Mouse (Mus musculus) liver (tissue): ENCODE data around the gene Acbd3.

Source experiments
- DNase-seq: peaks from one replicate; pipeline ENCODE4 v3.0.0-alpha.2; 2020; ENCODE audit warnings: mixed read lengths

Acbd3 gene

DNA sequence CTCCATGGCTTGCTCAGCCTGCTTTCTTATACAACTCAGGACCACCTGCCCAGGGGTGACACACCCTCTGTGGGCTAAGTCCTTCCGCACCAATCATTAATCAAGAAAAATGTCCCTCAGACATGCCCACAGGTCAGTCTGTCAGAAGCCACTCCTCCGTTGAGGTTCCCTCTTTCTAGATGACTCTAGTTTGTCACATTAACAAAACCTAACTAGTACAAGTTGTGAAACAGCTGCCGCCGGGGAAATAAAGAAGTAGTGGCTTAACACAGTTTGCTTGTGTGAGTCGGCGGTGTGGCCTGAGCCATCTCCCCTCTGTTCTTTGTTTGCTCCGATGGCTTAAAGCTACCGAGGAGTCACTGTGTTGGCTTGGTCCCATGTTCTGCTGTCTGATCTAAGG, 36.8 kb downstream of the Acbd3 start:
- DNase-seq = no peak

DNA sequence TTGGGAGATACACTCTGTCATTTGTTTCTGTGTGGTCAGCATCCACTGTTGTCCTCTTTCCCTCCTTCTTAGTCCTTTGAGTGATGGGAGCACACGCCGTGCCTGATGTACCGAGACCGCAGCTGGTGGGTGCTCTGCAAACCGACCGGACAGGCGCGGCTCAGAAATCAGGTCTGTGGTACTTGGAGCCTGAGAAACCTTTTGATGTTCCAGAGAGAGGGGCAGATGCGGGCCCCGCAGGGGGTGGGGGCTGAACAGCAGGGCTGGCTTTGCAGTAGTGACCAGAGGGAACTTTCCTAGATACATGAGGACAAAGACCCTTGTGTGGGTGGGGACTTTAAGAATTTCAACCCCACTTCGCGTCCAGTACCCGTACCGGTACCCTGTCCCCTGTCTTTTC, 37.5 kb downstream of the Acbd3 start:
- no peak for DNase-seq

DNA sequence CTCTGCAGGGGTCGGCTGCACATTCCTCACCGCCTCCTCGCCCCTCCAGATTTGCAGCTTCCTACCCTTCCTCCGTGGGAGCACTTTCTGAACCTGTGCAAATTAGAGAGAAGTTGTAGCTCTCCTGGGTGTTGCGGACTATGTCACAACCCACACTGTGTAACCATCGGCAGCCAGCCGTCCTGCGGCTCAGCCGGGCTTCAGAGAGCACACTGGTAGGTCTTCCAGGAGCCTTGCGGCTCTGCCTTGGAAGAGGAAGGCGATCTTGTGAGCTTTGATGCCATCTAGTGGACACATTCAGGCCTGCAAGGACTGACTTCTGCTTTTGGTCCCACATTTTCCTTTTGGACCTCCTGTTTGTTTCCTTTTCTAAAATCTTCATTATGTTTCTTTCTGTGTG, 38.0 kb downstream of the Acbd3 start:
- peak; percentile 80 for DNase-seq

GRCm38 (mm10) chr1:180765393-180765792, 39.5 kb downstream of the Acbd3 start:
- DNase-seq = no peak

DNA sequence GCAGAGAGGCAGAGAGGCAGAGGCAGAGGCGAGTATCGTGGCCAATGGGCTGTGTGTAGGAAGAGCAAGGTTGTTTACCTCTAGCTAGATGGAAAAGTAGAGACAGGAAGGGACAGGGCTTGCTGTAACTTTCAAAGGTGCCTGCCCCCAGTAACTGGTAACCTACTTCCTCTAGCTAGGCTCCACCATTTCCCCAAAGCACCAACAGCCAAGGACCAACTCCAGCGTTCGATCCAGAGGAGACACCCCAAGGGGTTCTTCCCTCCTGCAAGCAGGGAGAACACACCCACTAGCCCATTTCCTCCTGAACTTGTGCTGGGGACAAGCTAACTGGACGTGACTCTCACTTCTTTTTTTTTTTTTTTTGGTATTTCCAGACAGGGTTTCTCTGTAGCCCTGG, 40.7 kb downstream of the Acbd3 start:
- no peak for DNase-seq

- no peak for DNase-seq
Observed at GRCm38 (mm10) chr1:180767541-180768333, 41.9 kb downstream of the Acbd3 start.

GRCm38 (mm10) chr1:180768334-180769168, 42.7 kb downstream of the Acbd3 start:
- DNase-seq = peak; percentile 75

GRCm38 (mm10) chr1:180771306-180771705, 45.5 kb downstream of the Acbd3 start:
- DNase-seq = no peak

DNA sequence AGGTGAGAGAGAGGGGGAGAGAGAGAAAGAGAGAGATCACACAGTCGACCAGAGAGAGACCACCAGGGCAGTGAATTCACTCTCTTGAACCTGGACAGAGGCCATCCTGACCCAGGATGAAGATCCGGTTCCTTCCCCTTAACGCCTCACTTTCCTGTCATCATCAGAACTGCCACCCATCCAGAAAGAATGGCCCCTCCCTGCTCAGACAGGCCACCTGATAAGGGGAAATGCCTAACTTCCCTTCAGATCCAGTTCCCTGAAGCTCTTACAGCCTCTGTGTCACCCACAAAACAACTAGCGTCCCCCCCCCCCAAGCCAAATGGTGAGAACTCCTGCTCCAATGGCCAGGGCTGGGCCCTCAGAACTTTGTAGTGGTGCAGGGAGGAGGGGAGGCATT, 45.9 kb downstream of the Acbd3 start:
- DNase-seq = no peak

DNA sequence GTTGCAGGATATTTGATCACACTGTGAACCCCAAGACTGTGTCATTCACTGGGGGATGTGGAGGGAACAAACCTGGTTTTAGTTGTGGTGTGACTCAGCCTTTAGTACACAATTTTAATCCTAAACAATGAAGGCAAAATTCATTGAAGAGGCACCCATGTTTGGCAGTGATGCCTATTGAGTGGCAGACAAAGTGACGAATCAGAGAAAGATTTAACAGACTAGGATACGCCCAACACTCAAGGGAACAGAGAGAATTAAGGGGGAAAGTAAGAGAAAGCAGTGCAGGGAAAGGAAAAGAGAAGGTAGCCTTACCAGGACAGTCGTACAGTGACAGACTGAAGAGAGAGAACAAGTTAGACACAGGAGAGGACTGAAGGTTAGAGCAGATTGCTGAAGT, 46.4 kb downstream of the Acbd3 start:
- no peak for DNase-seq

DNA sequence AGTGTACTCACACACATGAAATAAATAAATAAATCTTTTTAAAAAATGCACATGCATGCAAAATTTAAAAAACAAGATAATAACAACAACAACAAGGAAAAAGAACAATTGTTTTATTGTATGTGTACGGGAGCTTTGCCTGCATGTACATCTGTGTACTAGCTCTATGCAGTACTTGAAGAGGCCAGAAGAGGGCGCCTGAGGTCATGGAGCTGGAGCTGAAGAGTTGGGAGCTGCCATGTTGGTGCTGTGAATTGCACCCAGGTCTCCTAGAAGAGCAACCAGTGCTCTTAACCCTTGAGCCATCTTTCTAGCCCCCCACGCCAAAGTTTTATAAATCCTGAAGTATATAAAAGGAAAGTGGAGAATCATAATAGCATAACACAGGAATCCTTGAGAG, 48.8 kb downstream of the Acbd3 start:
- peak; percentile 71 for DNase-seq

- DNase-seq = no peak
Observed at GRCm38 (mm10) chr1:180775317-180775716, 49.5 kb downstream of the Acbd3 start.

- DNase-seq = no peak
Observed at GRCm38 (mm10) chr1:180775849-180776493, 50.1 kb downstream of the Acbd3 start.

DNA sequence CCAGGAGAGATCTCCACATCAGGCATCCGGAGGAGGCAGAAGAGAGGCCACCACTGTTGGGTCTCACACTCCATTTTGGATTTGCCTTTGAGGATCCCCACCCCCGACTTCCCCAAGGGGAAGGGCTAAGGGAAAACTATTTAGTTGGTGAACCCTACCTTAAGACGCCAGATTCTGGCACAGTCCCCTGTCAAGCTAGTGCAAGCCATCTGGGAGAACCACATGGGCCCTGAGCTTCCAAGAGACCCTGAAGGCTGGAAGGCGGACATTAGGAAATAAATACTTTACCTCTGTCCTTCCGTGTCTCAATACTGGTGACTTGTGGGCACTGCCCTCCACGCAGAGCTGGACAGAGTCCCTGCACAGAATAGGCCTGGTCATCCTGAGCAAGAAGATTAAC, 50.7 kb downstream of the Acbd3 start:
- no peak for DNase-seq

GRCm38 (mm10) chr1:180777289-180777659, 51.4 kb downstream of the Acbd3 start:
- DNase-seq = no peak

DNA sequence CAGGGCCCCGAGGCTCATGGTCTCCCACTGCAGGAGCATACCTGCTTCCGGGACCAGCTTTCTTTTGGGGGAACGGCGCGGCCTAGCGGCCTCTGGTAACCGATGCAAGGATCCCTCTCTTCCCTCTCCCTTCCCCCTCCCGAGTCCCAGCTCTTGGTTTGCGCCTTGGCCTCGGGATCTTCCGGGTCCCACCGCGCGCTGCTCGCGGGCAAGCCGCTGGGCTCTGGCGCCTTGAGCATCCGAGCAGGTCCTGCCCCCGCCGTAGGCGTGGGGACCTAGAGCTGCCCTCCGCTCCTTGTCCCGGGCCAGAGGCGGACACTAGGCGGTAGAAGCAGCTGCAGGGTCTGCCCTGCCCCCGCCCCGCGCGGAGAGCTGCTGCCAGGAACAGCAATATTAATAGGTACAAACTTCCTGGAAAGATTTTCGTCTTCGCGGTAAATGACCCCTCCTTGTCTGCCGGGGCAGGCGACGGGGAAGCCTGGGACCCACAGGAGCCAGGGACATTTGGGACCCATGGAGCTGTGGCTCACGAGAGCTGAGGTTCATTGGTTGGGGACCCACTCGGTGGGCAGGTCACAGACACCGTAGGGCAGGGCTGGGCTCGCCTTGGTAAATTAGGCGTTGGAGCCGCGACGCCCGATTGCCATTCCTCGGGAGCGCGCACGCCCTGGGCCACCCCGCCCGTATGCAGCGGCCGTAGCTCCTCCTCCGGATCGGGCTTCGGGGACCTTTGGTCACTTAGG, 52.0 kb downstream of the Acbd3 start:
- DNase-seq = peak; percentile 85

DNA sequence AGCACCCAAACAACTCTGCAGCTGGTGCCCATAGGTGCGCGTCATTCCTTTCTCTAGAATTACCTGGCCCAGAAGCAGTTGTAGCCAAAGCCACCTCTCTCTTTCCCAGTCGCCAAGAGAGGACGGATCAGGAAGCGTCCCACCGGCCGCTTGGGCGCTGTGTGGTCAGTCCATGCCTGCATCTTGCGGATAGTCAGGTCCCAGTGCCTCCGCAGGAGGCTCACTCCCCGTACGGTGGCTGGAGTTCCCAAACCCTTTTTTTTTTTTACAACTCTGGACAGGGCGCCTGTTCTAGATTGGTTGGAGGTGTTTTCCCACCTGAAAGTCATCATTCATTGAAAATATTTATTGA, 52.5 kb downstream of the Acbd3 start:
- no peak for DNase-seq

DNA sequence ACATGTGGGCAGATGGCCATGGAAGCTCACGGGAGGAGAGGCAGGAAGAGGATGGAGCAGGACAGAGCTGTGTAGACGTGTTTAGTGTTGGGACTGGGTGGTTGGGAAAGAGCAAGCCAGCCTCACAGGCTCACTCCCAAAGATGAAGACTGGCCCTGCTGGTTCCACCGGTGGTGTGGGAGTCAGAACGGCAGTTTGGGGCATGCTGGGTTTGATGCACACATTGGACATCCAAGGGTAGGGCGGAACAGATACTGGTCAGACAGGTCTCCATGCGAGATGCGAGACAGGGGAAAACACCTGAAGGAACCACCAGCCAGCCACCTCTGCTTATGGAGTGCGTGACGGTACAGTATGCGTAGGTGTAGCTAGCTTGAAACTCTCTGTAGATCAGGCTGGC, 53.1 kb downstream of the Acbd3 start:
- no peak for DNase-seq

GRCm38 (mm10) chr1:180780291-180780690, 54.4 kb downstream of the Acbd3 start:
- no peak for DNase-seq

GRCm38 (mm10) chr1:180781250-180781649, 55.4 kb downstream of the Acbd3 start:
- DNase-seq = no peak

DNA sequence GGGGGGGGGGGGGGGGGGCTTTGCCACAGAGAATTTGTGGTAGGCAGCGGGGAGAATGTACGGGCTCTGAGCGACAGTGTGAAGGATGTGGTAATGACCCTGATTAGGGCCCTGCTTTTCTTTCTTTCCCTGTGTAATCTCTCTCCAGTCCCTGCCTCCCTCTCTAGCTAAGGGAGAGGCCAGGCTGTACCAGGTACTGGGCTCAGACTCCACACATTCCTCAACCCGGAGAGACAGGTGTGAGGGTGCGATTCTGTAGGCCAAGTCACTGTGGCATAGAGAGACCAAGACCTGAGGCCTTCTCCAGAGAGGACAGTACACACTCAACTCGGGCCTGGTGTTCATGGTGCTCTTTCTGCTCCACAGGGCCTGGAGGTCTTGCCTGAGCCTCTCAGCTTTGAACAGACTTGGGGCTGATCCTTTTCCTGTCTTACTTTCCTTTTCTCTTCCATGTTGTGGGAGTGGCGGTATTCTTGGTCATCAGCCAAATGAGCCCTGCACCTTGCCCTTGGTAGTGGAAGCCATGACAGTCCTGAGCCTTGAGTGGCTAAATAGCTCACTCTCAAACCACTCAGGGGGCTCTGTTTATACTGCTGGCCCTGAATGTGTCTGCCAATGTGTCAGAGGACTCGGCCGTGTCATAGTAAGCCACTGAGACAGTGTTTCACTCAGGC, 57.2 kb downstream of the Acbd3 start:
- DNase-seq = no peak

GRCm38 (mm10) chr1:180783580-180783928, 57.7 kb downstream of the Acbd3 start:
- DNase-seq = no peak
